ENCODE assay signal across 19 mouse cellular contexts in genomic region chr8:4318796-4319572, GRCm38 (mm10). TPM values are rescaled to one million over a fixed set of nuclear protein-coding genes. Genes with fewer than 3 reads are reported as not detected.
DNase-seq lines count a peak whose midpoint lies in the region; ATAC-seq and TF ChIP-seq lines count a peak whose summit lies in the region.
"Had no signal": no experiment of that assay in that cellular context is flagged by ENCODE, and none has a peak within 500 bp of the region (broad histone marks: within the 10 kb centered on the region; RNA-seq: fewer than 3 reads in every experiment).

No protein-coding gene starts in this region.

- H3K27ac ChIP-seq in liver, embryonic 12.5 days: peak overlapping the region; percentile 2; the same call in 1 of the 2 replicates
- H3K27ac ChIP-seq: forebrain, embryonic 15.5 days; hindbrain, postnatal 0 days; limb, embryonic 12.5 days; midbrain, embryonic 13.5 days had no signal

- peak overlapping the region; percentile 0; the same call in 1 of the 2 replicates for H3K4me2 ChIP-seq in liver, embryonic 12.5 days
- H3K4me2 ChIP-seq in myocyte (ENCODE audit: low read depth): peak overlapping the region; percentile 61
- H3K4me2 ChIP-seq: forebrain, embryonic 15.5 days; heart, embryonic 11.5 days; limb, embryonic 12.5 days; midbrain, embryonic 13.5 days had no signal

- no peaks in the 10 kb centered on the region for H3K27me3 ChIP-seq in liver, embryonic 12.5 days (replicated peaks)
- H3K27me3 ChIP-seq in myocyte (ENCODE audit: control insufficient read depth, insufficient read depth, insufficient read length): no peaks in the 10 kb centered on the region
- H3K27me3 ChIP-seq: forebrain, embryonic 15.5 days; limb, embryonic 12.5 days; midbrain, embryonic 13.5 days had no signal

- H3K4me1 ChIP-seq in liver, embryonic 12.5 days: peaks cover 71% of the 10 kb centered on the region

- no peak; the same call in 1 of the 2 replicates for ATAC-seq in liver, embryonic 12.5 days
- ATAC-seq: forebrain, embryonic 15.5 days; hindbrain, postnatal 0 days; midbrain, embryonic 13.5 days had no signal

- peaks cover 100% of the 10 kb centered on the region for H3K79me2 ChIP-seq in myocyte (ENCODE audit: control insufficient read depth, insufficient read depth)

- no peak for TF ChIP-seq POLR2A in myocyte (IDR thresholded peaks at IDR 0.05; ENCODE audit: insufficient read length, low read depth)

- H3K4me3 ChIP-seq in liver, embryonic 12.5 days: no peak overlapping the region
- H3K4me3 ChIP-seq in myocyte: no peak overlapping the region
- H3K4me3 ChIP-seq: forebrain, embryonic 15.5 days; limb, embryonic 12.5 days; midbrain, embryonic 13.5 days had no signal

- no peaks in the 10 kb centered on the region for H3K9me3 ChIP-seq in liver, embryonic 12.5 days (replicated peaks)
- H3K9me3 ChIP-seq: forebrain, embryonic 15.5 days; limb, embryonic 12.5 days; midbrain, embryonic 13.5 days had no signal

- peaks cover 46% of the 10 kb centered on the region for H3K36me3 ChIP-seq in liver, embryonic 12.5 days
- peaks cover 18% of the 10 kb centered on the region for H3K36me3 ChIP-seq in myocyte (ENCODE audit: control insufficient read depth, insufficient read depth)

- WGBS in liver, embryonic 12.5 days (ENCODE audit: insufficient replicate concordance): 28% methylated on average over 2 of the region's 2 CpGs

- no peak overlapping the region for H3K9ac ChIP-seq in liver, embryonic 12.5 days
- H3K9ac ChIP-seq: forebrain, embryonic 15.5 days; limb, embryonic 12.5 days; midbrain, embryonic 13.5 days had no signal

- DNase-seq in liver (no peak), adipocyte (ENCODE audit: low spot score) (peak; percentile 60)
- DNase-seq in kidney, postnatal 14 days: peak; percentile 30
- no peak for DNase-seq in urinary bladder, adult 2 months (ENCODE audit: low spot score)
- no peak for DNase-seq in cerebellum, adult 9-10 months
- DNase-seq in spleen, postnatal 14 days (ENCODE audit: low spot score in 2 of 2): no peak
- DNase-seq: adrenal gland, adult 8-10 months; cerebellum, adult 18-20 months; gastrocnemius, postnatal 10 days; lung, postnatal 10 days; spleen, adult 18-20 months; thymus, postnatal 36 days had no signal

- H3ac ChIP-seq in myocyte (ENCODE audit: control insufficient read depth, insufficient read length): no peak overlapping the region

TF ChIP-seq in myocyte, 11 proteins besides CTCF, POLR2A, EP300 and RAD21:
- TF ChIP-seq MAX (IDR thresholded peaks at IDR 0.05; ENCODE audit: low read depth) (no peak), CEBPB (IDR thresholded peaks at IDR 0.05; ENCODE audit: insufficient read depth, poor library complexity, severe bottlenecking) (peak; percentile 50; the same call in 1 of the 2 replicates), MYOG (IDR thresholded peaks at IDR 0.05; ENCODE audit: control insufficient read depth in 1 of 3, insufficient read depth in 1 of 3, insufficient read length in 2 of 3, low read depth in 2 of 3) (no peak)

RNA-seq across cellular contexts. Expression of gene Ccl25, which starts 6.0 kb away (rescaled TPM):
- 9.6 and 10.9 TPM in 2 replicates for polyA plus RNA-seq in liver, embryonic 12.5 days (2016; fragmentation: Nextera tagmentation; extraction: Ambion mirVana)
- polyA plus RNA-seq in myocyte (2012; fragmentation: generic; extraction: Trizol): 6.7 TPM
- 6.6 and 8.2 TPM in 2 replicates for polyA plus RNA-seq in urinary bladder, adult 2 months (2012; rRNA removed)

RNA-seq across cellular contexts. Expression of gene Elavl1, which starts 6.2 kb away (rescaled TPM):
- polyA plus RNA-seq in liver, embryonic 12.5 days (2016; fragmentation: Nextera tagmentation; extraction: Ambion mirVana): 211 and 215 TPM in 2 replicates
- 44.2 TPM for polyA plus RNA-seq in myocyte (2012; fragmentation: generic; extraction: Trizol)
- polyA plus RNA-seq in urinary bladder, adult 2 months (2012; rRNA removed): 61.6 and 65.9 TPM in 2 replicates

RNA-seq across cellular contexts. Expression of gene Timm44, which starts 43.3 kb away (rescaled TPM):
- 53.0 and 54.4 TPM in 2 replicates for polyA plus RNA-seq in liver, embryonic 12.5 days (2016; fragmentation: Nextera tagmentation; extraction: Ambion mirVana)
- 45.6 TPM for polyA plus RNA-seq in myocyte (2012; fragmentation: generic; extraction: Trizol)
- polyA plus RNA-seq in urinary bladder, adult 2 months (2012; rRNA removed): 66.5 and 76.2 TPM in 2 replicates

RNA-seq across cellular contexts. Expression of gene Ctxn1, which starts 59.9 kb away (rescaled TPM):
- 5.5 and 7.1 TPM in 2 replicates for polyA plus RNA-seq in liver, embryonic 12.5 days (2016; fragmentation: Nextera tagmentation; extraction: Ambion mirVana)
- polyA plus RNA-seq in myocyte (2012; fragmentation: generic; extraction: Trizol): 32.6 TPM
- 98.2 and 133 TPM in 2 replicates for polyA plus RNA-seq in urinary bladder, adult 2 months (2012; rRNA removed)

Comparison
In these comparisons a context has a peak if more than half of its experiments do, and no peak if none do; other contexts are left out.
1. DNase-seq: peak in adipocyte (single experiment) and kidney, postnatal 14 days (single experiment); none in liver (single experiment), urinary bladder, adult 2 months (single experiment), cerebellum, adult 9-10 months (single experiment) and spleen, postnatal 14 days (0 of 2).